Mouse (Mus musculus) heart, embryonic 12.5 days (tissue): ENCODE data around the gene Mpnd. TPM values are rescaled to one million over a fixed set of nuclear protein-coding genes. Genes with fewer than 3 reads are reported as not detected.
A peak's percentile ranks its signal among the peaks of the same experiment; 100 is the strongest.

Source experiments
- ATAC-seq: fragments of 200-750 bp; cut with Nextera tagmentation; 2 replicates; pipeline ENCODE4 v1.8.0; 2017; ENCODE audit warnings: moderate TSS enrichment, moderate library complexity; ENCODE audit not compliant: insufficient number of reproducible peaks, low FRiP score
- H3K27ac ChIP-seq: fragments of 300-500 bp; sonication (generic); 2 replicates; pipeline ENCODE4 v1.5.1; 2016; ENCODE audit warnings: mild to moderate bottlenecking, moderate library complexity; ENCODE audit not compliant: poor library complexity, severe bottlenecking
- H3K27me3 ChIP-seq: fragments of 300-500 bp; sonication (generic); replicated peaks from 2 replicates; pipeline ENCODE4 v1.6.1; 2016; ENCODE audit warnings: mild to moderate bottlenecking, moderate library complexity
- H3K36me3 ChIP-seq: fragments of 300-500 bp; sonication (generic); 2 replicates; pipeline ENCODE4 v1.6.1; 2016; ENCODE audit warnings: mild to moderate bottlenecking, moderate library complexity
- H3K4me1 ChIP-seq: fragments of 300-500 bp; sonication (generic); replicated peaks from 2 replicates; pipeline ENCODE4 v1.6.1; 2016; ENCODE audit warnings: mild to moderate bottlenecking
- H3K4me2 ChIP-seq: fragments of 300-500 bp; sonication (generic); 2 replicates; pipeline ENCODE4 v1.6.1; 2016; ENCODE audit warnings: mild to moderate bottlenecking, moderate library complexity
- H3K4me3 ChIP-seq: fragments of 300-500 bp; sonication (generic); 2 replicates; pipeline ENCODE4 v1.5.1; 2016; ENCODE audit warnings: mild to moderate bottlenecking
- H3K9ac ChIP-seq: fragments of 300-500 bp; sonication (generic); 2 replicates; pipeline ENCODE4 v1.6.1; 2016; ENCODE audit warnings: mild to moderate bottlenecking, moderate library complexity
- H3K9me3 ChIP-seq: fragments of 300-500 bp; sonication (generic); replicated peaks from 2 replicates; pipeline ENCODE4 v1.6.1; 2016; ENCODE audit warnings: mild to moderate bottlenecking, moderate library complexity
- WGBS: fragments of 180-500 bp; shearing (Covaris S2); methylation state at CpG from one replicate; pipeline ENCODE4 v1.1.7; 2016; 5-methylcytosine and 5-hydroxymethylcytosine counted together
- polyA plus RNA-seq: library from polyadenylated mRNA; unstranded; fragments of >200 nt; fragmentation: Nextera tagmentation; extraction: Ambion mirVana; gene quantifications from 2 replicates; pipeline ENCODE4 v1.2.1, GENCODE M21; 2016

Mpnd gene
- polyA plus RNA-seq, 1 experiment from 2014 or later = 75.4 TPM

GRCm38 (mm10) chr17:55986030-55986961, 19.2 kb upstream of the Mpnd start, which contains the start of gene Fsd1:
Gene Fsd1, plus strand, starts transcription at chr17:55986509.
- Histone ChIP-seq H3K4me2 (peak within 1 kb of the TSS; percentile 71), H3K9me3 (0 out of 2 replicates have a peak, but pooled peaks cover 4% of the 10 kb centered on the region), H3K27ac (no peak within 1 kb of the TSS), H3K36me3 (no peaks in the 10 kb centered on the region), H3K4me1 (no peaks in the 10 kb centered on the region), H3K9ac (0 out of 2 replicates have a peak within 1 kb of the TSS, but pooled peaks have one; percentile 41), H3K4me3 (peak within 1 kb of the TSS; percentile 47), H3K27me3 (peaks cover 33% of the 10 kb centered on the region)
- 8% methylated on average over 35 of the region's 35 CpGs for WGBS
- no peak; the same call in 1 of the 2 replicates for ATAC-seq

- 73% methylated on average over 8 of the region's 8 CpGs for WGBS
- Histone ChIP-seq H3K4me2 (no peak overlapping the region), H3K27me3 (peaks cover 33% of the 10 kb centered on the region), H3K4me3 (no peak overlapping the region), H3K36me3 (no peaks in the 10 kb centered on the region), H3K27ac (no peak overlapping the region), H3K9me3 (no peaks in the 10 kb centered on the region), H3K4me1 (no peaks in the 10 kb centered on the region), H3K9ac (no peak overlapping the region)
- ATAC-seq = peak; percentile 19; the same call in 1 of the 2 replicates
Measured at GRCm38 (mm10) chr17:55990278-55990898, 15.1 kb upstream of the Mpnd start.

- peaks cover 11% of the 10 kb centered on the region for H3K27me3 ChIP-seq
- H3K4me1 ChIP-seq = no peaks in the 10 kb centered on the region
- H3K9me3 ChIP-seq = no peaks in the 10 kb centered on the region
- no peak for ATAC-seq
- 0 out of 2 replicates have a peak, but pooled peaks cover 3% of the 10 kb centered on the region for H3K36me3 ChIP-seq
- H3K4me2 ChIP-seq = no peak overlapping the region
- H3K4me3 ChIP-seq = no peak overlapping the region
- H3K27ac ChIP-seq = no peak overlapping the region
- WGBS = 81% methylated on average over 15 of the region's 15 CpGs
- H3K9ac ChIP-seq = no peak overlapping the region
Measured at GRCm38 (mm10) chr17:55996007-55996406, 9.5 kb upstream of the Mpnd start.

- Histone ChIP-seq H3K36me3 (0 out of 2 replicates have a peak, but pooled peaks cover 6% of the 10 kb centered on the region), H3K27ac (no peak overlapping the region), H3K9ac (no peak overlapping the region), H3K4me2 (peak overlapping the region; percentile 20), H3K9me3 (no peaks in the 10 kb centered on the region), H3K4me3 (0 out of 2 replicates have a peak overlapping the region, but pooled peaks have one; percentile 3), H3K27me3 (peaks cover 20% of the 10 kb centered on the region), H3K4me1 (0 out of 2 replicates have a peak, but pooled peaks cover under 1% of the 10 kb centered on the region)
- ATAC-seq = no peak
- 7% methylated on average over 30 of the region's 30 CpGs for WGBS
Measured at GRCm38 (mm10) chr17:55999794-56000499, 5.6 kb upstream of the Mpnd start.

GRCm38 (mm10) chr17:56003000-56003399, 2.5 kb upstream of the Mpnd start:
- Histone ChIP-seq H3K4me1 (peaks cover 19% of the 10 kb centered on the region), H3K4me2 (no peak overlapping the region), H3K9ac (no peak overlapping the region), H3K4me3 (no peak overlapping the region), H3K36me3 (0 out of 2 replicates have a peak, but pooled peaks cover 2% of the 10 kb centered on the region), H3K9me3 (no peaks in the 10 kb centered on the region), H3K27me3 (peaks cover 20% of the 10 kb centered on the region), H3K27ac (no peak overlapping the region)
- 72% methylated on average over 3 of the region's 3 CpGs for WGBS
- no peak for ATAC-seq

GRCm38 (mm10) chr17:56006956-56007355, 1.4 kb downstream of the Mpnd start:
- Histone ChIP-seq H3K27me3 (peaks cover 5% of the 10 kb centered on the region; the same call in 1 of the 2 replicates), H3K27ac (no peak overlapping the region), H3K4me1 (peaks cover 33% of the 10 kb centered on the region), H3K4me2 (peak overlapping the region; percentile 95; the same call in 1 of the 2 replicates), H3K9me3 (no peaks in the 10 kb centered on the region), H3K4me3 (no peak overlapping the region), H3K36me3 (peaks cover 9% of the 10 kb centered on the region), H3K9ac (no peak overlapping the region)
- WGBS = 46% methylated on average over 10 of the region's 10 CpGs
- ATAC-seq = no peak

- H3K27ac ChIP-seq = peak overlapping the region; percentile 67
- 21% methylated on average over 14 of the region's 14 CpGs for WGBS
Measured at GRCm38 (mm10) chr17:56007444-56008355, 2.2 kb downstream of the Mpnd start.

GRCm38 (mm10) chr17:56008356-56009087, 3.0 kb downstream of the Mpnd start:
- Histone ChIP-seq H3K4me1 (peaks cover 33% of the 10 kb centered on the region), H3K27me3 (0 out of 2 replicates have a peak, but pooled peaks cover 5% of the 10 kb centered on the region), H3K36me3 (peaks cover 21% of the 10 kb centered on the region), H3K27ac (peak overlapping the region; percentile 84), H3K4me3 (peak overlapping the region; percentile 81), H3K4me2 (peak overlapping the region; percentile 95), H3K9me3 (no peaks in the 10 kb centered on the region), H3K9ac (peak overlapping the region; percentile 78)
- WGBS = under 1% methylated on average over 21 of the region's 21 CpGs
- peak; percentile 92 for ATAC-seq

More at GRCm38 (mm10) chr17:56007444-56008355, 2.2 kb downstream of the Mpnd start:
- ATAC-seq = no peak; the same call in 1 of the 2 replicates
- peaks cover 15% of the 10 kb centered on the region for H3K36me3 ChIP-seq
- H3K4me2 ChIP-seq = peak overlapping the region; percentile 95
- H3K4me3 ChIP-seq = peak overlapping the region; percentile 81
- no peaks in the 10 kb centered on the region for H3K9me3 ChIP-seq
- H3K4me1 ChIP-seq = peaks cover 33% of the 10 kb centered on the region
- peaks cover 5% of the 10 kb centered on the region; the same call in 1 of the 2 replicates for H3K27me3 ChIP-seq
- 0 out of 2 replicates have a peak overlapping the region, but pooled peaks have one; percentile 8 for H3K9ac ChIP-seq

GRCm38 (mm10) chr17:56009088-56009961, 3.8 kb downstream of the Mpnd start:
- Histone ChIP-seq H3K27me3 (no peaks in the 10 kb centered on the region), H3K27ac (peak overlapping the region; percentile 84), H3K9me3 (no peaks in the 10 kb centered on the region), H3K4me2 (peak overlapping the region; percentile 95), H3K9ac (peak overlapping the region; percentile 78), H3K4me1 (peaks cover 33% of the 10 kb centered on the region), H3K36me3 (peaks cover 29% of the 10 kb centered on the region), H3K4me3 (peak overlapping the region; percentile 81)
- peak; percentile 90 for ATAC-seq
- 2% methylated on average over 60 of the region's 62 CpGs for WGBS
